Mouse (Mus musculus) neural tube, embryonic 15.5 days (tissue): Measurements from ENCODE around the gene Iqschfp. TPM values are rescaled to one million over a fixed set of nuclear protein-coding genes. Genes with fewer than 3 reads are reported as not detected.

ENCODE experiments used
- ATAC-seq: fragments of 200-750 bp; cut with Nextera tagmentation; 2 replicates; pipeline ENCODE4 v1.8.0; 2017; ENCODE audit warnings: mild to moderate bottlenecking, moderate TSS enrichment, moderate library complexity; ENCODE audit not compliant: low FRiP score
- H3K27ac ChIP-seq: fragments of 300-500 bp; sonication (generic); replicated peaks from 2 replicates; pipeline ENCODE4 v1.5.1; 2015; ENCODE audit warnings: mild to moderate bottlenecking, inconsistent platforms
- H3K27me3 ChIP-seq: fragments of 300-500 bp; sonication (generic); replicated peaks from 2 replicates; pipeline ENCODE4 v1.6.1; 2015; ENCODE audit warnings: inconsistent platforms
- H3K36me3 ChIP-seq: fragments of 300-500 bp; sonication (generic); 2 replicates; pipeline ENCODE4 v1.6.1; 2015; ENCODE audit warnings: inconsistent platforms
- H3K4me1 ChIP-seq: fragments of 300-500 bp; sonication (generic); 2 replicates; pipeline ENCODE4 v1.6.1; 2015; ENCODE audit warnings: inconsistent platforms
- H3K4me2 ChIP-seq: fragments of 300-500 bp; sonication (generic); 2 replicates; pipeline ENCODE4 v1.6.1; 2015; ENCODE audit warnings: inconsistent platforms, mild to moderate bottlenecking, moderate library complexity
- H3K4me3 ChIP-seq: fragments of 300-500 bp; sonication (generic); replicated peaks from 2 replicates; pipeline ENCODE4 v1.5.1; 2015; ENCODE audit warnings: mild to moderate bottlenecking, inconsistent platforms
- H3K9ac ChIP-seq: fragments of 300-500 bp; sonication (generic); replicated peaks from 2 replicates; pipeline ENCODE4 v1.6.1; 2015; ENCODE audit warnings: mild to moderate bottlenecking, inconsistent platforms
- H3K9me3 ChIP-seq: fragments of 300-500 bp; sonication (generic); replicated peaks from 2 replicates; pipeline ENCODE4 v1.6.1; 2016; ENCODE audit warnings: inconsistent platforms
- WGBS: fragments of 180-500 bp; shearing (Covaris S2); methylation state at CpG from one replicate; pipeline ENCODE4 v1.1.7; 2015; ENCODE audit warnings: mixed read lengths; 5-methylcytosine and 5-hydroxymethylcytosine counted together
- polyA plus RNA-seq: library from polyadenylated mRNA; unstranded; fragments of >200 nt; fragmentation: Nextera tagmentation; extraction: Ambion mirVana; gene quantifications from 2 replicates; pipeline ENCODE4 v1.2.1, GENCODE M21; 2015

Gene Iqschfp
- polyA plus RNA-seq, 1 experiment from 2014 or later, result 7.2 TPM

DNA sequence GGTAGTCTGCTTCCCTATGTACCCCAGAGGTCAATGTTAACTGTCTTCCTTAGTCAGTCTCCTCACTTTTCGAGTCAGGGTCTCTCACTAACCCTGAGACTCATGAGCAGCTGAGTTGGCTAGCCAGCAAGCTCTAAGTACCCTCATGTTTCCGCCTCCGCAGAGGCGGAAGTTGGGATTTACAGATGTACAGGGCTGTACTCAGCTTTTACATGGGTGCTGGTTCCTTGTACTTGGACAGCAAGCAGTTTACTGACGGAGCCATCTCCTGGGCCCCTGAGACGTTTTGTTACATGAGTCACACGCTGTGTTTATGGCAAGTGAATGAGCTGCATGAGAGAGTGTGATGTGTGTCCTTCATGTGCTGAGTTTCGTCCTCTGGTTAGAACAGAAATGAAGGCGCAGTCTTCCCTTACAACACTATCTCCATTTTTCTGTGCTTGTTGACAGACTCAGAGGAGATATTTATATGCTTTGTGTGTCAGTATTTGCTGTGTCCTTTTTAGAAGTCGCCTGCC is 633.4 kb downstream of the Iqschfp start:
- H3K27me3 ChIP-seq, result no peaks in the 10 kb centered on the region
- H3K9me3 ChIP-seq, result no peaks in the 10 kb centered on the region
- no peak for ATAC-seq
- H3K27ac ChIP-seq, result no peak overlapping the region
- peaks cover 14% of the 10 kb centered on the region; the same call in 1 of the 2 replicates for H3K4me1 ChIP-seq
- WGBS, result 80% methylated on average over 10 of the region's 10 CpGs
- H3K9ac ChIP-seq, result no peak overlapping the region
- H3K4me3 ChIP-seq, result no peak overlapping the region
- no peaks in the 10 kb centered on the region for H3K36me3 ChIP-seq
- H3K4me2 ChIP-seq, result no peak overlapping the region

DNA sequence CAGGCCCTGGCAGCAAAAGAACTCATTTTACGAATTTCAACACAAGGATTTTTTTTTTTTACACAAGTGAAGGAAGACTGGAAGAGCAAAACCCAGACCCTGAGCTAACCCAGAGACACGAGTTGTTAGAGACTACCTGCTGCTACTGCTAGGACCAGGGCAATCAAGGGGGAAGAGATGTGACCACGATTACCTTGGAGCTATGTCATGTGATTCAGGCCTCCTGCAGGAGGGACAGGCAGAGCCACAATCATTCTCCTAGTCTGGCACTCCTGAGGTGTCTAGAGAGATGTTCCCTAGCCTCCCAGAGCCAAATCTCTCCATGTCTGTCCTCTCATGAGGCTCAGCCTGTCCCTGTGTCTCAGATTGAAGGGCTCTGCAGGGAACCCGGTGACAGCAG is 634.4 kb downstream of the Iqschfp start:
- no peak overlapping the region for H3K4me2 ChIP-seq
- H3K27ac ChIP-seq, result no peak overlapping the region
- no peak overlapping the region for H3K4me3 ChIP-seq
- H3K4me1 ChIP-seq, result peaks cover 14% of the 10 kb centered on the region; the same call in 1 of the 2 replicates
- ATAC-seq, result peak; percentile 35; the same call in 1 of the 2 replicates
- no peak overlapping the region for H3K9ac ChIP-seq
- H3K27me3 ChIP-seq, result no peaks in the 10 kb centered on the region
- H3K36me3 ChIP-seq, result no peaks in the 10 kb centered on the region
- 43% methylated on average over 4 of the region's 4 CpGs for WGBS
- no peaks in the 10 kb centered on the region for H3K9me3 ChIP-seq

DNA sequence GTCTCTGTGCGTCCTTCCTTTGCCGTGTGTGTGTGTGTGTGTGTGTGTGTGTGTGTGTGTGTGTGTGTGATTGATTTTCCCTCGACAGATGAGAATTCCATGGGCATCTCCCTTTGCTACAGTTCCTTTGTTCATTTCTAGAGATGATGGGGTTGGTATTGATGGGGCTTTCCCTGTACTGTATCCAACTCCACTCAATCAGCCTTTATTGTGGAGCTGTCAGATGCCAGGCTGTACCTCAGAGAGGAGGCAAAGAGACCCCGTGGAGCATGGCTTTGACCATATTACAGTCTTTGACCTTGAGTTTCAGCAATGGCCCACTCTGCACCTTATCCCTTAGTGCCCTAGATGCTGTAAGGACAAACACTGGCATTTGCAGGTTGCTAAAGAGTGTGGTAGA is 635.1 kb downstream of the Iqschfp start:
- no peak overlapping the region for H3K4me2 ChIP-seq
- H3K36me3 ChIP-seq, result no peaks in the 10 kb centered on the region
- ATAC-seq, result 0 out of 2 replicates have a peak, but pooled peaks have one; percentile 65
- H3K9ac ChIP-seq, result no peak overlapping the region
- WGBS, result 29% methylated on average over 4 of the region's 4 CpGs
- H3K4me3 ChIP-seq, result no peak overlapping the region
- no peak overlapping the region for H3K27ac ChIP-seq
- H3K4me1 ChIP-seq, result peaks cover 14% of the 10 kb centered on the region; the same call in 1 of the 2 replicates
- no peaks in the 10 kb centered on the region for H3K9me3 ChIP-seq
- H3K27me3 ChIP-seq, result no peaks in the 10 kb centered on the region

DNA sequence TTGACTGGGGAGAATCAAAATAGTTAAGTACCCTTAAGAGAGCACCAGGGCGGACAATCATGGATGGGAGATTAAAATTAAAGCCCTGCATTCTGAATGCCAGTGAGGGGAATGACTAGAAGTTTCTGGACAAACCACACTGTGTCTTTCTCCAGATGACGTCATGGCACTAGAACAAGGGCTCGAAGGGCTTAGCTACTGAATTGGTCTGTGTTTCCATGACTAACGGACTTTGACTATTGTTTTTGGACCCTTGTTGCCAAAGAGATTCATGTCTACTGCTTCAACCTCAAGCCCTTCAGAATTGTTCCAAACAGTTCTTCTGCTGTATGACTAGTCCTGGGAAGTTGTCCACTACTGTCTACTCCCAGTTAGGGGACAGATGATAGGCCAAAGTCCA is 639.9 kb downstream of the Iqschfp start:
- no peak for ATAC-seq
- Histone ChIP-seq H3K4me3 (no peak overlapping the region), H3K36me3 (no peaks in the 10 kb centered on the region), H3K9me3 (no peaks in the 10 kb centered on the region), H3K4me2 (no peak overlapping the region), H3K27ac (no peak overlapping the region), H3K27me3 (no peaks in the 10 kb centered on the region), H3K4me1 (peaks cover 17% of the 10 kb centered on the region), H3K9ac (no peak overlapping the region)
- 78% methylated on average over 4 of the region's 4 CpGs for WGBS

DNA sequence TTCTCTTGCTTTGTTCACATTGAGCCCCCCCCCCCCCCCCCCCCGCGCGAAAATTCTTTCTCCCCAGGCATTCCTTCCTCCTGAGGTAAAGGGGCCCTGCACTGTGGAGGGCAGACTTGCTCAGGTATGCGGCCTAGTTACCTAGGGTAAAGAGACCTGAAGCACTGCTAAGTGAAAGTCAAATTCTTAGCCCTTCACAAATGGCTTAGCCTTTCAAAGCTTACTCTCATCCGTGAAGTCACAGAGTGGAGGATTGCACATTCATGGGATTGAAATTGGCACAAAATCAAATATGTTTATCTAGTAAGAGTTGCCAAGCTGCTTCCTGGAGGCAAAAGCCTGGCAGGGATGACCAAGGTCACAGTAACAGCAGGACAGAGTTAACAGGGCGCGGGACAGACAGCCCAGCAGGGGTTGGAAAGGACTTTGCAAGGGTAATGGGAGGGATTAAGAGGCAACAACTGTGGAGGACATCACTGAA is 642.6 kb downstream of the Iqschfp start:
- no peaks in the 10 kb centered on the region for H3K27me3 ChIP-seq
- H3K9ac ChIP-seq, result no peak overlapping the region
- H3K4me1 ChIP-seq, result peaks cover 12% of the 10 kb centered on the region
- no peak overlapping the region for H3K27ac ChIP-seq
- no peaks in the 10 kb centered on the region for H3K36me3 ChIP-seq
- no peak overlapping the region for H3K4me2 ChIP-seq
- 0 out of 2 replicates have a peak, but pooled peaks have one; percentile 41 for ATAC-seq
- 26% methylated on average over 7 of the region's 7 CpGs for WGBS
- no peaks in the 10 kb centered on the region for H3K9me3 ChIP-seq
- H3K4me3 ChIP-seq, result no peak overlapping the region

DNA sequence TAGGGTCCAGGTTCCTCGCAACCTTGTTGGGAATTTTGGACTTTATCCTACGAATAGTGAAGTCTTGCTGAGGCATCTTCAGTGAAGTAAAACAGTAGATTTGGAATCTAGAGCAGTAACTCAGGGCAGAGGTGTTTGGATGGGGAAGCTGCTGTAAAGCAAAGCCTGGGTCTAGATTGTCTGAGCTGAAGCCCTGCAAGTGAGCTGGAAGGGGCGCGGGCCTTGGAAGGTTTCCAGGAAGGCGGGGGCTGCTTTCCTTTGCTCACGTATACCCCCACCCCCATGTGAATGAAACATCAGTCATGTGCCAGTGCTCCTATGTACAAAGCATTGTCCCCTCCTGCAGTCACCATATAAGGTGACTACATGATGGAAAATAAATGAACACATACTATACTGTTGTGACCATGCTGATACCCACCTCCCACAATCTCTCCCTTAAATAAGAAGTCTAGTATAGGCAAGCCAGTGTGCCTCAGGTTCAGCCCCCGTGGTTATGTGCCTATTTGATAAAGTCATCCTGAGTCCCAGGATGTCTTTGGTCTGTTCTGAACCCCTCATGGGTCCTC is 643.2 kb downstream of the Iqschfp start:
- Histone ChIP-seq H3K27ac (no peak overlapping the region), H3K4me3 (no peak overlapping the region), H3K9me3 (no peaks in the 10 kb centered on the region), H3K4me2 (no peak overlapping the region), H3K27me3 (no peaks in the 10 kb centered on the region), H3K9ac (no peak overlapping the region), H3K36me3 (no peaks in the 10 kb centered on the region), H3K4me1 (peaks cover 12% of the 10 kb centered on the region)
- no peak for ATAC-seq
- 77% methylated on average over 7 of the region's 7 CpGs for WGBS

DNA sequence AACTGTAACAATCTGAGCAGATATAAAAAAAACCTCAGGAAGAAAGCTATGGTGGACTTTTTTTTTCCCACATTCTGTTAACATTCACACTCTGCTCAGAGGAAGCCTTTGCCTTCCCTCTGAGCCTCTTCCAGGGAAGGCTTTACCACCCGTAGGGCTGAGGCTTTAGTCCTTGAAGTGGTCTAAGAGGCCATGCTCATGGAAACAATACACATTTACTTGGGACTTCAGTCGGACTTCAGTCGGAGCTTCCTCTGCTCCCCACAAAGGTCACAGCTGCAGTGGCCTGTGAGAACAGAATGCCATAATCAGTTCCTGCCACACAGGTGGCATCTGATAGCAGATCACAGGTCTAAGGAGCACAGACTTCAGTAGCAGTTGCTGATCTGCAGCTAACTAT is 644.0 kb downstream of the Iqschfp start:
- Histone ChIP-seq H3K9ac (no peak overlapping the region), H3K4me2 (no peak overlapping the region), H3K27ac (no peak overlapping the region), H3K36me3 (no peaks in the 10 kb centered on the region), H3K27me3 (no peaks in the 10 kb centered on the region), H3K4me3 (no peak overlapping the region), H3K9me3 (no peaks in the 10 kb centered on the region), H3K4me1 (peaks cover 12% of the 10 kb centered on the region)
- 63% methylated on average over 3 of the region's 3 CpGs for WGBS
- ATAC-seq, result no peak

DNA sequence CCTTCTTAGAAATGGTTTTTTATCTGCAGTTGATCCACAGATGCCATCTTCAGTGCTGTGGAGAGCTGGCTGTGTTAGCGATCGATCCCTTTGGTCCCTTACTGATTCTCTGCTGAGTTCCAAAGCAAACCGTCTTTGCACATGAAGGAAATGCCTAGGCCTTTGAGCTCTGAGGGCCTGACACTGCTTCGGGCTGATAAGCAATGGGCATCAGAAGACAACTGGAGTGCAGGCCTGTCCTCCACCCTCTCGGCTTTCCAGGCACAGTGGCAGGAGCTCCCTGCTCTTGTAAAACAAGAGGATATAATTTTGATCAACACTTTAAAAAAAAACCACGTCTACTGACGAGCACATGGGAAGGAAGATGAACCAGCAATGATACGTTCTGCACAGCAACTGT is 649.7 kb downstream of the Iqschfp start:
- ATAC-seq, result no peak
- H3K4me3 ChIP-seq, result no peak overlapping the region
- no peak overlapping the region for H3K27ac ChIP-seq
- H3K4me1 ChIP-seq, result peaks cover 30% of the 10 kb centered on the region
- no peak overlapping the region for H3K4me2 ChIP-seq
- H3K36me3 ChIP-seq, result no peaks in the 10 kb centered on the region
- H3K27me3 ChIP-seq, result no peaks in the 10 kb centered on the region
- H3K9me3 ChIP-seq, result no peaks in the 10 kb centered on the region
- H3K9ac ChIP-seq, result no peak overlapping the region
- 91% methylated on average over 8 of the region's 8 CpGs for WGBS

DNA sequence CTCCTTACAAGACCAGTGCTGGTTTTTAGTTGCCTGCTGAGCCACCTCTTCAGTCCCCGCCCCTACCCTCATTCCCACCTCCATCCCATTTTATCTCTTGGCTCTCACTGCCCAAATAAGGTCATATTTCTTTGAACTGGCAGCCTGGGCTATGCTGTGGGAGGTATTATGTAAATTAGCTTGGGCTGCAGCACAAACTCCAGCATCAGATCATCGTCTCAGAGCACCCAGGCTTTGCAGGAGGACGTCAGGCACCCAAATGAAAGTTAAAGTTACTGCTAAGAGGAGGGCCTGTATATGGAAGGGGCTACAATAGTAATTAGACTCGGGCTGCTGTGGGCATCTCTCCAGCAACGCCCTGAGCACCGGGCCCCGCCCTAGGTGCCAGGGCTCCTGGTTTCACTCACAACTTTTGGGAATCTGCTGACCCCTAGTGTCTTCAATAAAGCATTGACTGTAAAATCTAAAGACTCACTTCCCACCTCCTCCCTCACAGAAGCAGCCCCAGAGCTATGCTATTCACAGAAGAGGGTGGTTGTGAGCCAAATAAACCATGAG is 651.0 kb downstream of the Iqschfp start:
- H3K9me3 ChIP-seq, result no peaks in the 10 kb centered on the region
- H3K9ac ChIP-seq, result 0 out of 2 replicates have a peak overlapping the region, but pooled peaks have one; percentile 7
- no peaks in the 10 kb centered on the region for H3K27me3 ChIP-seq
- peak; percentile 75 for ATAC-seq
- peak overlapping the region; percentile 24 for H3K4me3 ChIP-seq
- no peaks in the 10 kb centered on the region for H3K36me3 ChIP-seq
- H3K27ac ChIP-seq, result no peak overlapping the region; the same call in 1 of the 2 replicates
- 5% methylated on average over 7 of the region's 7 CpGs for WGBS
- H3K4me1 ChIP-seq, result peaks cover 30% of the 10 kb centered on the region
- H3K4me2 ChIP-seq, result peak overlapping the region; percentile 52

DNA sequence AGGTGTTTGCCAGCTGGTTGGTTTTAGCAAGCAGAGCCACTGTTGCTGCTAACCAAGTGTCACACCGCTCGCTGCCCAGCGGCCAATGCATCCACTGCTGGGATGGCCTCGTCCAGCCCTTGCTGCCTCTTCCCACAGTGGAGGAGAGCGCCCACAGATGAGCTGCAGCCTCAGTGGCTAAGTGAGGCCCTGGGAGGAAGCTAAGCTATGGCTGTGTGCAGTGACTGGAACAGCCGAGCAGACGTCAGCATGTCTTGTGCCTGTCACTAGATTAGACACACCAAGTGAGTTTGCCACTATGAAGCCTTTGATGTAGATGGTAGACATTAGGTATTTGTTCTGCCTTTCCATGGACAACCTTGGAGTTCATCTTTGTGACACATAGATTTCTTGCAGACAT is 652.8 kb downstream of the Iqschfp start:
- Histone ChIP-seq H3K36me3 (no peaks in the 10 kb centered on the region), H3K27me3 (no peaks in the 10 kb centered on the region), H3K27ac (no peak overlapping the region), H3K9me3 (no peaks in the 10 kb centered on the region), H3K9ac (no peak overlapping the region), H3K4me2 (no peak overlapping the region), H3K4me3 (no peak overlapping the region), H3K4me1 (peaks cover 30% of the 10 kb centered on the region)
- ATAC-seq, result 0 out of 2 replicates have a peak, but pooled peaks have one; percentile 11
- WGBS, result 64% methylated on average over 7 of the region's 7 CpGs

DNA sequence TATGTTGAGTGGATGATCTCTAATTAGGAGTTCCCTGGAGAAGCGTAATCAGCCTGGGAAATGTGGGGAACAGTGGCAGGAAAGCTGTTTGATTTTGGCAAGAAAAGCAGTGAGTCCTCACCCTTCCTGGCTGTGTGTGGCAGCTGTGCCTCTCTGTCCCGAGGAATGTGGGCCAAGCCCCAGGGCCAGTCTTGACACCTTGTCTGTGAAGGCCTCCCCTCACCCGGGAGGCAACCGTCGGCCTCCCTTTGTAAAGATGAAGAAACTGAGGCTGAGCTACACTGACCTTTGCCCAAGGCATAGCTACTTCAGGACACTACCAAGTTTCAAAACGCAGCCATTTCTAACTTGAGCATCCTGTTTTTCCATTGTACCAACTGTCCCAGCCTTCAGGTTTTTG is 653.9 kb downstream of the Iqschfp start:
- Histone ChIP-seq H3K36me3 (no peaks in the 10 kb centered on the region), H3K4me2 (no peak overlapping the region), H3K27ac (no peak overlapping the region), H3K9me3 (no peaks in the 10 kb centered on the region), H3K4me1 (peaks cover 30% of the 10 kb centered on the region), H3K27me3 (no peaks in the 10 kb centered on the region), H3K9ac (no peak overlapping the region), H3K4me3 (no peak overlapping the region)
- ATAC-seq, result no peak
- WGBS, result 44% methylated on average over 6 of the region's 6 CpGs

DNA sequence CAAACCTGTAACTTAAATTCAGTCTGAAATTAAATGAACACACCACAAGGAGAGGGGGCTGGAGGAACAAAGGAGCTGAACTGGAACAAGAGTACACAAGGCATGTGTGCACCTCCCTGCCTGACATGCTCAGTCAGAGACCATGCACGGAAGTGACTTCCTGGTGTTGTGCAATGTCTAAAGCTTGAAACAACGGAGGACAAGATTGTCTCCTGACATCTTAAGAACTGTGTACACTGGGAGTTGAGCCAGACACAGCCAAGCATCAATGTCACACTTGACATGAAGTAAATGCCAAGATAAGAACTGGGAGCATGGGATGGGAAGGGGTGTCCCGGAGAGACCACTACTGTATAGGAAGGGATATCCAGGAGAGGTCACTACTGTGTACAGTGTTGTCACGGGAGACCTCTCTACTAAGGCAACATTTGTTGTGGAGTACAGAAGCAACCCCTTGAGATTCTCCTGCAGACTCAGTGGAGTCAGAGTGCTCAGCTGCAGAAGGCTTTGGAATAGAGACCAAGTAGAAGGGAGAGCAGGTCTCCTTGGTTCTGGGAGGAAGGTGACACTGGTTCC is 663.1 kb downstream of the Iqschfp start:
- H3K36me3 ChIP-seq, result no peaks in the 10 kb centered on the region
- 79% methylated on average over 4 of the region's 4 CpGs for whole genome bisulfite sequencing

More for the DNA sequence above, 663.1 kb downstream of the Iqschfp start:
- no peaks in the 10 kb centered on the region for H3K27me3 ChIP-seq
- H3K9ac ChIP-seq, result no peak overlapping the region
- no peak overlapping the region for H3K27ac ChIP-seq
- no peaks in the 10 kb centered on the region for H3K4me1 ChIP-seq
- no peaks in the 10 kb centered on the region for H3K9me3 ChIP-seq
- H3K4me3 ChIP-seq, result no peak overlapping the region
- H3K4me2 ChIP-seq, result no peak overlapping the region
- no peak for ATAC-seq
